Mouse (Mus musculus) liver, embryonic 13.5 days (tissue): ENCODE results near the gene Atg9b. TPM values are rescaled to one million over a fixed set of nuclear protein-coding genes. Genes with fewer than 3 reads are reported as not detected.

Source experiments
- ATAC-seq: fragments of 200-750 bp; cut with Nextera tagmentation; 2 replicates; pipeline ENCODE4 v1.8.0; 2017; ENCODE audit warnings: low read depth, mild to moderate bottlenecking, moderate number of reproducible peaks, moderate library complexity
- DNase-seq: peaks from one replicate; pipeline ENCODE4 v3.0.0; 2022
- H3K27ac ChIP-seq: fragments of 300-500 bp; sonication (generic); 2 replicates; pipeline ENCODE4 v1.5.1; 2015; ENCODE audit warnings: moderate library complexity, mild to moderate bottlenecking, inconsistent platforms
- H3K27me3 ChIP-seq: fragments of 300-500 bp; sonication (generic); 2 replicates; pipeline ENCODE4 v1.6.1; 2015; ENCODE audit warnings: mild to moderate bottlenecking, inconsistent platforms
- H3K36me3 ChIP-seq: fragments of 300-500 bp; sonication (generic); 2 replicates; pipeline ENCODE4 v1.6.1; 2015; ENCODE audit warnings: mild to moderate bottlenecking, inconsistent platforms
- H3K4me1 ChIP-seq: fragments of 300-500 bp; sonication (generic); replicated peaks from 2 replicates; pipeline ENCODE4 v1.6.1; 2015; ENCODE audit warnings: inconsistent platforms
- H3K4me2 ChIP-seq: fragments of 300-500 bp; sonication (generic); 2 replicates; pipeline ENCODE4 v1.6.1; 2015; ENCODE audit warnings: inconsistent platforms, mild to moderate bottlenecking, moderate library complexity
- H3K4me3 ChIP-seq: fragments of 300-500 bp; sonication (generic); replicated peaks from 2 replicates; pipeline ENCODE4 v1.5.1; 2015; ENCODE audit warnings: mild to moderate bottlenecking, inconsistent platforms
- H3K9ac ChIP-seq: fragments of 300-500 bp; sonication (generic); 2 replicates; pipeline ENCODE4 v1.6.1; 2015; ENCODE audit warnings: mild to moderate bottlenecking, inconsistent platforms
- H3K9me3 ChIP-seq: fragments of 300-500 bp; sonication (generic); replicated peaks from 2 replicates; pipeline ENCODE4 v1.6.1; 2016; ENCODE audit warnings: inconsistent platforms
- WGBS: fragments of 180-500 bp; shearing (Covaris S2); methylation state at CpG from one replicate; pipeline ENCODE4 v1.1.7; 2015; ENCODE audit not compliant: insufficient replicate concordance; 5-methylcytosine and 5-hydroxymethylcytosine counted together
- polyA plus RNA-seq: library from polyadenylated mRNA; unstranded; fragments of >200 nt; fragmentation: Nextera tagmentation; extraction: Ambion mirVana; gene quantifications from 2 replicates; pipeline ENCODE4 v1.2.1, GENCODE M21; 2015

Atg9b gene
- polyA plus RNA-seq, 1 experiment from 2014 or later = 0.56 TPM

DNA sequence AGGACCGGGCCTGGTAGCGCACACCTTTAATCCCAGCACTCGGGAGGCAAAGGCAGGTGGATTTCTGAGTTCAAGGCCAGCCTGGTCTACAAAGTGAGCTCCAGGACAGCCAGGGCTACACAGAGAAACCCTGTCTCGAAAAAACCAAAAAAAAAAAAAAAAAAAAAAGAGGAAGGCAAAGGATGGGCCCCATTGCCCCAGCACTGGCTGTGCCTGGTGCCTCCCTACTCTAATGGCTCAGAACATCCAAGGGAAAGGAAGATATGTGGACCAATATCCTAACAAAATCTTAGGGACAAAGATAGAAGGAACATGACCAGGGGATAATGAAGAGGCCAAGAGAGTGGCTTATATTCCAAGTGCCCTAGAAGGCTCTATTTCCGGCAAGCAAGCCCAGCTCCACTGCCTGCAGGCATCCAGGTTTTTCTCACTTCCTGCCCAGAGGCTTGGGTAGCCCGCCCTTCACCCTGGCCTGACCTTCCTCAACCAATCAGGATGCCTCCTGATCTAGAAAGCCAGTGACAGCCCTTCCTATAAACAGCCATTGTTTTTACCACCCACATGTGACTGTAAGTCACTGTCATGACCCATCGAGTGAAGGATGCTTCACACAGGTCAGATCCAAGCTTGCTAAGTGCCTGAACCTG, 2.8 kb downstream of the Atg9b start:
- no peak for ATAC-seq
- Histone ChIP-seq H3K4me2 (no peak overlapping the region), H3K27ac (no peak overlapping the region; the same call in 1 of the 2 replicates), H3K36me3 (no peaks in the 10 kb centered on the region), H3K27me3 (peaks cover 47% of the 10 kb centered on the region), H3K9ac (no peak overlapping the region), H3K9me3 (no peaks in the 10 kb centered on the region), H3K4me1 (peaks cover 53% of the 10 kb centered on the region), H3K4me3 (no peak overlapping the region)
- no peak for DNase-seq
- 37% methylated on average over 7 of the region's 7 CpGs for WGBS

DNA sequence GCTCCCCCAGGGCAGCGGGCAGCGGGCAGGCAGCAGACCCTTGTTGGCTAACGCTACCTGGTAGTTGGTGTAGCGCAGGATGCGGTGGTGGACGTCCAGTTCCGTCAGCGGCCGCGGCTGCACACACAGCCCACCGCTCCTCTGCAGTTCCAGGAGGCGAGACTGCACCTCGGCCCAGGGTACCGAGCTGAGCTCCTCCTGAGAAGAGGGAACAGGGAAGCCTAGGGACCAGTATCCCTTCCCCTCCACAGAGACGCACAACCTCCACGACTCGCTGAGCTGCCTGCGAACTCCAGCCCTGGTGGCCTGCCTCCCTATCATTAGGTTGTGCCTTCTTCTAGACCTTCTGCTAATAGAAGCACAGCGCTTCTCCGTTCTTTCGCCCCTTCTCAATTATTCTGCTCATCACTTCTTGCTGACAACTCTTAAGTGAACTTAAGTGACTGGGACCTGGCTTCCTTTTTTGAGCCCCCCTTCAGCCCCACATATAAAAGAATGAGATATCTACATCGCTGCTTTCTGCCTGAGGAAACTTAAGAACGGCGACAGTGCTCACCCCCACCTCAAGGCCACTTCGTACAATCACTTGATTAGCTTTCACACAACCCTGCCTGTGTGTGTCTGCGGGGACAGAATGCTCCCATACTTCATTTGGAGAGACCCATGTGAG, 3.6 kb downstream of the Atg9b start:
- Histone ChIP-seq H3K4me2 (peak overlapping the region; percentile 73), H3K4me1 (peaks cover 54% of the 10 kb centered on the region), H3K36me3 (no peaks in the 10 kb centered on the region), H3K27me3 (peaks cover 47% of the 10 kb centered on the region), H3K9me3 (no peaks in the 10 kb centered on the region), H3K27ac (no peak overlapping the region), H3K4me3 (peak overlapping the region; percentile 51), H3K9ac (peak overlapping the region; percentile 51)
- WGBS = 24% methylated on average over 26 of the region's 26 CpGs
- ATAC-seq = no peak
- no peak for DNase-seq

DNA sequence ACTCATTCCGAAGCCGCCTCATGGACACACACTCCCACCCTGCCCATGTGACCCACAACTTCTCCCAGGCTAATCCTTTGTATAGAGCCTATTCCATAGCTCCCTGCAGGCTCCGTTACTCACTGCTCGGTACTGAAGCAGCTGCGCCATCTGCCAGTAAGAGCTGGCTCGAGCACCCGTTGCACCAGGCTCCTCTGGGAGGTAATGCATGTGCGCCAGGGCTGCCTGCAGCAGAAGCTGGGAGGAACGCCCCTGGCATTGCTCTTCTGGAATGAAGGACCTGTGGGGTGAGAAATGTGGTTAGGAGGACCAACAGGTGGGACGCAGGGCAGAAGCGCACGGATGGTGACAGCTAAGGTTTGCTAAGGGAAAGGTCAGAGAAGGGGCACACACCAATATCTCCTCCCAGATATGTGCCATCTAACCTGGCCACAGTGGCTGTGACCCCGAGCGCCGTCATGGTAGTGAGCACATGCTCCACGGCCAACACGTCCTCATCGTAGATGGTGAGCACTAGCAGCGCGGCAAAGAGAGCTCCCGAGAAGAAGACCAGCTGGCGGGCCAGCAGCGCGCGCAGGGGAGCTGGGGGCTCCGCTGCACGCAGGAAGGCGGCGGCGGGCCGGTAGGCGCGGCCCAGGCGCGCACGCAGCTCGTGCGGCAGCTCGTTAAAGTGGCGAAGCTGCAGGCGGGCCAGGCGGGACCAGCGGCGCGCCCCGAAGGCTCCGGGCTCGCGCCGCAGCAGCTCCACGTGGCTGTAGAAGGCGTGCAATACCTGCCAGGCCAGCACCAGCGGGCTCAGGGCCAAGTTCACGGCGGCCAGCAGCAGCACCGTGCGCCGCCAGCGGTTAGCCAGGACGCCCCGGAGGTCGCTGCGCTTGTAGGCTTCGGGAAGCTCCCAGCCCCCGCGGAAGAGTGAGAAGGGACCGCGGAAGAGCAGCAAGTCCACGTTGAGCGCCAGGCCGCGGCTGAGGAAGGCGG, 4.4 kb downstream of the Atg9b start:
- peaks cover 53% of the 10 kb centered on the region for H3K4me1 ChIP-seq

DNA sequence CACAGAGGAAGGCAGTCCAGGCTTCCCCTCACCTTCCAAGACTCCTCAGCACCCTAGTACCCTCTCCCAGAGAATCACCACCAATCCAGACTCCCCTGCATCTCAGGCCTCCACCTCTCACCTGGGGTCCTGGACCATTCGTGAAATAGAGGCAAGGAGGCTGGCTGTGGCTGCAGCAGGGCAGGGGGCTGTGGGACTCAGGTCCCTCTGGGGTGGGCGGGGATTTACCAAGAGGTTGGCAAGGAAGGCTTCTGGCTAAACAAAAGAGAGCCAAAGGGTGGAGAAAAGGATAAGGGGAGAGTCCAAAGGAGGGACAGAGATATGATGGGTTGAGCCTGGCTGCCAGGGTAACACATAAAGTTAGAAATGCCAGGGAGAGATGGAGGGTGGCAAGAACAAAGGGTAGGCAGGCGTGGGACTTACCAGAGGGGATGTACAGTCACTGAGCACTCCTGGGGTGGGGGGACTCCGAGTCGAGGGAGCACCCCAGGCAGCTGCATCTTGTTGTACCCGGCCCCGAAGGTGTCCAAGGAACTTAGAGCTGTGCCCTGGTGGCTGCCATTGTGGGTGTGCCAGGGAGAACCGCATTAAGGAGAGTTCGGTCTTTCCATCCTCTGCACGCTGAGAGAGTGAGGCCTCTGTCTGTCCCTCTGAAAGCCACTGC, 5.9 kb downstream of the Atg9b start:
- Histone ChIP-seq H3K4me1 (peaks cover 53% of the 10 kb centered on the region), H3K9me3 (no peaks in the 10 kb centered on the region), H3K9ac (no peak overlapping the region), H3K4me3 (no peak overlapping the region), H3K36me3 (no peaks in the 10 kb centered on the region), H3K27me3 (peaks cover 47% of the 10 kb centered on the region), H3K4me2 (no peak overlapping the region), H3K27ac (no peak overlapping the region)
- WGBS = 71% methylated on average over 10 of the region's 10 CpGs
- DNase-seq (no peak), ATAC-seq (no peak)

More for the DNA sequence above, 4.4 kb downstream of the Atg9b start:
- peaks cover 47% of the 10 kb centered on the region for H3K27me3 ChIP-seq
- no peaks in the 10 kb centered on the region for H3K9me3 ChIP-seq
- H3K27ac ChIP-seq = no peak overlapping the region
- no peaks in the 10 kb centered on the region for H3K36me3 ChIP-seq
- H3K4me2 ChIP-seq = peak overlapping the region; percentile 73
- peak overlapping the region; percentile 51 for H3K4me3 ChIP-seq
- no peak for ATAC-seq
- H3K9ac ChIP-seq = peak overlapping the region; percentile 51
- 2% methylated on average over 73 of the region's 73 CpGs for WGBS
- DNase-seq = no peak

DNA sequence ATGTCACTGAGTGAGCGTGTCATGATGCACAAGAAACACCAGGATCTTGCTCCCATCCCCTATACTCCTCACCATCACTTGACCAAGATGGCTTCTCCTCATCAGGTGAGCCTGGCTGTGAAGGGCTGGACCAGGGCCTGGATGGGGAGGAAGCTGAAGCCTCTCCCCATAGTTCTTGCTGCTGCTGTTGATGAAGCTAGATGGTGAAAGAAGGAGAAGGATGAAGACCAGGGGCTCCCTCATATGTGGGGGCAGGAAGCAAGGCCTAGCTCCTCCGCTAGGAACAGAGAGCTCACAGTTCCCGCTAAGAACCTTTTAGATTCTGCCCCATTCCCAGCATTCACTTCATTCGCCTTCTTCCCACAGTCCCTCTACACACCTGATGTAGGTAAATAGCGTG, 6.6 kb downstream of the Atg9b start:
- Histone ChIP-seq H3K27ac (no peak overlapping the region), H3K27me3 (peaks cover 52% of the 10 kb centered on the region), H3K4me1 (peaks cover 53% of the 10 kb centered on the region), H3K36me3 (no peaks in the 10 kb centered on the region), H3K9me3 (no peaks in the 10 kb centered on the region), H3K9ac (no peak overlapping the region), H3K4me2 (no peak overlapping the region), H3K4me3 (no peak overlapping the region)
- no peak for ATAC-seq
- WGBS = 73% methylated on average over 5 of the region's 5 CpGs
- no peak for DNase-seq

DNA sequence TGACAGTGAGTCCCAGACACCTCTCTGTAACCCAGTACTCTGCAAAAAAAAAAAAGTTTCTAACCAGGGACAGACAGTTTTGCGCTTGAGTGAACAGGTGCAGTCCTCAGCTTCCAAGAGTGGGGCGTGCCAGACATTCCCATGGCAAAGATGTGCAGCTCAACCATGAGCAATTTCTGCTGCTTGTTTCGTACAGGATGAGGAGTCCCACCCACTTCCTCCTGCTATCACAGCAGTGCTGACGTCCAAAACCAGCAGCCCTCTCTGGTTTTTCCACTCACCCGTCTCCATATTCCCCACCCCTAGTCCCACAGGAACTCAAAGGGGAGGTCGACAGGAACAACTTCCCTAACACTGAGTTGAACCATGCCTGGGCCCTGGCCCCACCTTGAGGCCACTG, 7.5 kb downstream of the Atg9b start:
- DNase-seq (no peak), ATAC-seq (no peak)
- Histone ChIP-seq H3K9me3 (no peaks in the 10 kb centered on the region), H3K36me3 (no peaks in the 10 kb centered on the region), H3K9ac (no peak overlapping the region), H3K4me1 (peaks cover 47% of the 10 kb centered on the region), H3K27ac (no peak overlapping the region), H3K4me3 (no peak overlapping the region), H3K4me2 (peak overlapping the region; percentile 75; the same call in 1 of the 2 replicates), H3K27me3 (peaks cover 52% of the 10 kb centered on the region)
- 22% methylated on average over 6 of the region's 6 CpGs for WGBS

DNA sequence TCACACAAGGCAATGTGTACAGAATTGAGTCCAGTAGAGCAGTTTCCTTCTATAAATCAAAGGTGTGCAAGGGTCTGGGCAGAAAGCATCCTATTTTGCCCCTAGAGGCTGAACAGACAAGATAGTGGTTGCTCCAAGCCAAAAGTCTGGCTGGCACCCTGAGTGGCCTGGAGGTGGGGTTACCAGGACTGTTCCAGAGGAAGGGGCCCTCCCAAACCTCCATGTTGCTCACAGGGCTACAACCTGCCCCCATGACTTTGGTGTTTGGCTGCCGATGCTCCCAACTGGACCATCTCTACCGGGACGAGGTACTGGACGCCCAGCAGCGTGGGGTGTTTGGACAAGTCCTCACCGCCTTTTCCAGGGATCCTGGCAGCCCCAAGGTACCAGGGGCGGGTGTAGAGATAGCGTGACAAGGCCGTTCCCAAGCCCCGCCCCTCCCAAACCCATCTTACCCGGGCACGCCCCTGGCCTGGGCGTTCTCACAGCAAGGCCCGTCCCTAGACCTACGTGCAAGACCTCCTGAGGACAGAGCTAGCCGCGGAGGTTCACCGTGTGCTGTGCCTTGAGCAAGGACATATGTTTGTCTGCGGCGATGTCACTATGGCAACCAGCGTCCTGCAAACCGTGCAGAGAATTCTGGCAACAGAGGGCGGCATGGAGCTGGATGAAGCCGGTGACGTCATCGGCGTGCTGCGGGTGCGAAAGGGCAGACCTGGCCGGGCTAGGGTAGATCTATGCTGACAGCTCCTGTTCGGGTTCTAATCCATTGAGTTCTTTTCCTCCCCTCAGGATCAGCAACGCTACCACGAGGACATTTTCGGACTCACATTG, 8.7 kb downstream of the Atg9b start:
- peak overlapping the region; percentile 60 for H3K4me3 ChIP-seq
- ATAC-seq (peak; percentile 91), DNase-seq (peak; percentile 79)
- H3K4me2 ChIP-seq = peak overlapping the region; percentile 75
- no peaks in the 10 kb centered on the region for H3K9me3 ChIP-seq
- H3K4me1 ChIP-seq = peaks cover 38% of the 10 kb centered on the region
- WGBS = 2% methylated on average over 34 of the region's 34 CpGs
- peak overlapping the region; percentile 67 for H3K9ac ChIP-seq
- H3K36me3 ChIP-seq = no peaks in the 10 kb centered on the region
- H3K27me3 ChIP-seq = peaks cover 49% of the 10 kb centered on the region
- H3K27ac ChIP-seq = no peak overlapping the region

DNA sequence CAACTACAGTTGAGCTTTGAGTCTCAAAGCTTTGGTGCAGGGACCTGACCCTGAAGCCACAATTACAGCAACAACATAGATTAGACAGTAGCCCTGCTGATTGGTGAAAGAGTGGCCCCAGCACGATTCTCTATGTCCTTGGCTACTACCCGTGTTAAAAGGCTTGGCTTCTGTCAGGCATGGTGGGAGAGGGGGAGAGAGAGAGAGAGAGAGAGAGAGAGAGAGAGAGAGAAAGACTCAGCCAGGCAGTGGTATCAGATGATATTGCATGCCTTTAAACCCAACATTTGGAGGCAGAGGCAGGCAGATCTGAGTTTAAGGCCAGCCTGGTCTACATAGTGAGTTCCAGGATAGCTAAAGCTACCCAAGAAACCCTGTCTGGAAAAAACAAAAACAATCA, 10.0 kb downstream of the Atg9b start:
- no peak for DNase-seq
- no peak overlapping the region for H3K4me3 ChIP-seq
- 47% methylated on average over 2 of the region's 2 CpGs for WGBS
- no peaks in the 10 kb centered on the region for H3K9me3 ChIP-seq
- no peak overlapping the region for H3K27ac ChIP-seq
- no peak overlapping the region for H3K9ac ChIP-seq
- no peak overlapping the region for H3K4me2 ChIP-seq
- H3K27me3 ChIP-seq = peaks cover 45% of the 10 kb centered on the region
- peaks cover 25% of the 10 kb centered on the region for H3K4me1 ChIP-seq
- ATAC-seq = no peak
- no peaks in the 10 kb centered on the region for H3K36me3 ChIP-seq

DNA sequence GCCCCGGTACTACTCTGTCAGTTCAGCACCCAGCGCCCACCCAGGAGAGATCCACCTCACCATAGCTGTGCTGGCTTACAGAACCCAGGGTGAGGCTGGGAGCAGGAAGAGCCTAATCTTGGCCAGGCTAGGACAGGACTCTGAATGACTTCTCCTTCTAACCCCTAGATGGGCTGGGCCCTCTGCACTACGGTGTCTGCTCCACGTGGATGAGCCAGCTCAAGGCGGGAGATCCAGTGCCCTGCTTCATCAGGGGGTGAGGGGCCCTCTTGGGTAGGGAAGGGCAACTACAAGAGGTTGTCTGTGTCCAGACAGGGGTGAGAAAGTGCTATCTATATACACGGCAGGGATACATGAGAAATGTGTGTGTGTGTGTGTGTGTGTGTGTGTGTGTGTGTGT, 10.5 kb downstream of the Atg9b start:
- H3K4me3 ChIP-seq = no peak overlapping the region
- no peak overlapping the region for H3K4me2 ChIP-seq
- H3K27me3 ChIP-seq = peaks cover 40% of the 10 kb centered on the region
- no peaks in the 10 kb centered on the region for H3K36me3 ChIP-seq
- ATAC-seq = no peak
- 63% methylated on average over 6 of the region's 6 CpGs for WGBS
- H3K4me1 ChIP-seq = peaks cover 25% of the 10 kb centered on the region
- no peak overlapping the region for H3K27ac ChIP-seq
- no peaks in the 10 kb centered on the region for H3K9me3 ChIP-seq
- no peak overlapping the region for H3K9ac ChIP-seq
- DNase-seq = no peak

DNA sequence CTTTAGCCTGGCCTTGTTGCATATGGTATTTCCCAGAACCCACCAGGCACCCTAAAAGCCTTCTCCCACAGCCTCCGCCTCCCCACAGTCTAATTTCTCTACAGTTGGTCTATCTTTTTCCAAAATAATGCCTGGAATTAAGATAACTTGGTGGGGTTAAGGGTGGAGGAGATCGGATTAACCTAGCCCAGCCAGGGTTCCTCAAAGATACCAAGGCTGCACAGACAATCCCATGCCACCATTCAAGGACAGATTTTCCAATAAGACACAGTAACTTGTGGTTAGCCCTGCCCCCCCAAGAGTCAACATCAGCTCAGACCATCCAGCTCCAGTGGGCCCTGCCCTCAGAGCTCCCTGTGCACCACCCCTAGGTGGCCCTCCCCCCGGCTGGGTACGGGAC, 11.4 kb downstream of the Atg9b start:
- 62% methylated on average over 4 of the region's 4 CpGs for WGBS

More for the DNA sequence above, 11.4 kb downstream of the Atg9b start:
- Histone ChIP-seq H3K4me1 (peaks cover 25% of the 10 kb centered on the region), H3K36me3 (no peaks in the 10 kb centered on the region), H3K4me2 (no peak overlapping the region), H3K27me3 (peaks cover 30% of the 10 kb centered on the region), H3K9ac (no peak overlapping the region), H3K27ac (no peak overlapping the region), H3K4me3 (no peak overlapping the region), H3K9me3 (no peaks in the 10 kb centered on the region)
- ATAC-seq (no peak), DNase-seq (no peak)
